Comparison of ENCODE assay signal across 8 mouse cellular contexts in genomic region chr13:41662401-41663070, GRCm38 (mm10). TPM values are rescaled to one million over a fixed set of nuclear protein-coding genes. Genes with fewer than 3 reads are reported as not detected.
A peak's percentile ranks its signal among the peaks of the same experiment; 100 is the strongest.
DNase-seq lines count a peak whose midpoint lies in the region; ATAC-seq and TF ChIP-seq lines count a peak whose summit lies in the region.

No protein-coding gene starts in this region.

- 76% methylated on average over 17 of the region's 17 CpGs for WGBS in limb, embryonic 11.5 days
- WGBS in midbrain, postnatal 0 days: 39% methylated on average over 17 of the region's 17 CpGs

- in situ Hi-C loops in Patski (cut with MboI; ENCODE audit: low pct_unique_long_range_greater_than_20kb): no loop called here

- H3K4me3 ChIP-seq in limb, embryonic 11.5 days (ENCODE audit: low read depth, low read length): no peak overlapping the region
- no peak overlapping the region for H3K4me3 ChIP-seq in midbrain, postnatal 0 days (ENCODE audit: low read depth, low read length)

- H3K4me2 ChIP-seq in limb, embryonic 11.5 days (ENCODE audit: low read depth, severe bottlenecking): no peak overlapping the region
- no peak overlapping the region for H3K4me2 ChIP-seq in midbrain, postnatal 0 days (ENCODE audit: low read depth, low read length, poor library complexity, severe bottlenecking)

- H3K4me1 ChIP-seq in limb, embryonic 11.5 days (ENCODE audit: control insufficient read depth, insufficient read depth, low read length): no peaks in the 10 kb centered on the region
- peaks cover 4% of the 10 kb centered on the region; the same call in 1 of the 2 replicates for H3K4me1 ChIP-seq in midbrain, postnatal 0 days (ENCODE audit: insufficient read depth, low read length)

- no peaks in the 10 kb centered on the region for H3K36me3 ChIP-seq in limb, embryonic 11.5 days (ENCODE audit: control insufficient read depth, insufficient read depth, low read length)
- H3K36me3 ChIP-seq in midbrain, postnatal 0 days (ENCODE audit: insufficient read depth, low read length): no peaks in the 10 kb centered on the region

- H3K9me3 ChIP-seq in limb, embryonic 11.5 days (ENCODE audit: control insufficient read depth, low read length): no peaks in the 10 kb centered on the region
- H3K9me3 ChIP-seq in midbrain, postnatal 0 days (ENCODE audit: low read length): no peaks in the 10 kb centered on the region

- POLR2A ChIA-PET in Patski (lab: Charles Lee): interaction anchor here (0.6 to 4.6 kb wide), 9 partner anchors 9 to 639 kb away, joined by 3 to 24 read pairs (median 4); partner anchors contain the start of gene Edn1

- peak; percentile 61 for DNase-seq in embryo, embryonic 10 days (ENCODE audit: low spot score)
- DNase-seq in embryo, embryonic 9.5 days (ENCODE audit: extremely low spot score): no peak
- DNase-seq in Patski (ENCODE audit: low read depth, low spot score): peak; percentile 87
- peak; percentile 81 for DNase-seq in fibroblast of lung, adult 2 months (ENCODE audit: low read depth)
- DNase-seq in limb, embryonic 11.5 days (ENCODE audit: low spot score): peak; percentile 27
- DNase-seq in midbrain, postnatal 0 days (ENCODE audit: low spot score): peak; percentile 46
- DNase-seq in natural killer cell, adult 2 months (ENCODE audit: low spot score in 2 of 2): no peak

- H3K9ac ChIP-seq in limb, embryonic 11.5 days (ENCODE audit: low read length): no peak overlapping the region
- H3K9ac ChIP-seq in midbrain, postnatal 0 days (replicated peaks; ENCODE audit: low read length, poor library complexity, severe bottlenecking): no peak overlapping the region

- peak; percentile 14 for TF ChIP-seq CTCF in Patski (IDR thresholded peaks at IDR 0.05)
- no peak; the same call in 1 of the 2 replicates for TF ChIP-seq CTCF in midbrain, postnatal 0 days (IDR thresholded peaks at IDR 0.05)

- CTCF ChIA-PET in Patski (lab: Charles Lee): interaction anchor here (0.7 to 3.4 kb wide), 7 partner anchors 10 to 33 kb away, joined by 3 to 10 read pairs (median 4); no protein-coding TSS in a partner anchor

- no peaks in the 10 kb centered on the region for H3K27me3 ChIP-seq in Patski
- no peaks in the 10 kb centered on the region for H3K27me3 ChIP-seq in limb, embryonic 11.5 days (ENCODE audit: control insufficient read depth, insufficient read depth, low read length)
- no peaks in the 10 kb centered on the region for H3K27me3 ChIP-seq in midbrain, postnatal 0 days (ENCODE audit: insufficient read depth, low read length)

- H3K27ac ChIP-seq in limb, embryonic 11.5 days (replicated peaks; ENCODE audit: low read depth, low read length): no peak overlapping the region
- no peak overlapping the region for H3K27ac ChIP-seq in midbrain, postnatal 0 days (ENCODE audit: low read depth, low read length)

- peak; percentile 87 for ATAC-seq in Patski
- peak; percentile 72 to 86 for ATAC-seq in hematopoietic stem cell, adult 5-6 weeks (replicated peaks in 1 of 2; ENCODE audit: insufficient read depth in 1 of 2, low FRiP score in 2 of 2, low TSS enrichment in 1 of 2, low read depth in 1 of 2, poor library complexity in 2 of 2, severe bottlenecking in 2 of 2)
- no peak for ATAC-seq in limb, embryonic 11.5 days (ENCODE audit: insufficient number of reproducible peaks, low FRiP score, low TSS enrichment, low read depth)
- ATAC-seq in midbrain, postnatal 0 days (ENCODE audit: low FRiP score): no peak

RNA-seq across cellular contexts. Expression of gene Tmem170b, which starts 56.8 kb away (rescaled TPM):
- 8.6 TPM for polyA plus RNA-seq in Patski (2021)
- 16.2 and 18.0 TPM in 2 replicates for total RNA-seq in hematopoietic stem cell, adult 5-6 weeks (2017)
- 10.7 and 11.3 TPM in 2 replicates for polyA plus RNA-seq in limb, embryonic 11.5 days (2014; fragmentation: Nextera tagmentation; extraction: Ambion mirVana)
- 33.2 and 39.3 TPM in 2 replicates for total RNA-seq in midbrain, postnatal 0 days (2014; rRNA removed)
- polyA plus RNA-seq in midbrain, postnatal 0 days (2015; fragmentation: Nextera tagmentation; extraction: Ambion mirVana): 37.4 and 39.3 TPM in 2 replicates

Comparison
In these comparisons a context has a peak if more than half of its experiments do, and no peak if none do; other contexts are left out.
1. DNase-seq: peak in embryo, embryonic 10 days (single experiment), Patski (single experiment), fibroblast of lung, adult 2 months (single experiment), limb, embryonic 11.5 days (single experiment) and midbrain, postnatal 0 days (single experiment); none in embryo, embryonic 9.5 days (single experiment) and natural killer cell, adult 2 months (0 of 2).
2. ATAC-seq: peak in Patski (single experiment) and hematopoietic stem cell, adult 5-6 weeks (2 of 2); none in limb, embryonic 11.5 days (single experiment) and midbrain, postnatal 0 days (single experiment).